Mouse (Mus musculus): Measurements from ENCODE around the gene Kctd19. TPM values are rescaled to one million over a fixed set of nuclear protein-coding genes. Genes with fewer than 3 reads are reported as not detected.

Gene Kctd19
- polyA plus RNA-seq, 1 experiment from 2014 or later, result not detected

DNA sequence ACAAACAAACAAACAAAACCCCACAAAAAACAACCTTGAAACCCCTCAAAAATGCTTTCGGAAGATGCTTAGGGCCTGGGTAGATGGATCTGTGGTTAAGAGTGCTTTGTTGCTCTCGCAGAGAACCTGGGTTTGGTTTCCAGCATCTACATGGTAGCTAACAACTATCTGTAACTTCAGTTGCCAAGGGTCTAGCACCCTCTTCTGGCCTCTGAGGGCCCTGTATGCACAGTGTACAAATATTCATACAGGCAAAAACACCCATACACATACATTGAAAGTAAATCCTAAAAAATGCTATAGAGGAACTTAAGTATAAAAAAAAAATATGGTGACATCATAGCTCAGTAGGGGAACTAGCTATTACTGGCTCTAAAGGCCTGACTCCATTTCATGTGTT, 29.2 kb downstream of the Kctd19 start:
- Histone ChIP-seq H3K4me2 (ENCODE audit: low read depth, low read length) (no peak overlapping the region), H3K27ac (ENCODE audit: low read length) (no peak overlapping the region), H3K9ac (ENCODE audit: low read depth, low read length) (no peak overlapping the region), H3K4me3 (ENCODE audit: low read depth, low read length) (no peak overlapping the region), H3K36me3 (ENCODE audit: control insufficient read depth, insufficient read depth) (no peaks in the 10 kb centered on the region), H3K9me3 (replicated peaks; ENCODE audit: control insufficient read depth, low read length) (no peaks in the 10 kb centered on the region), H3K27me3 (ENCODE audit: control insufficient read depth, insufficient read depth, low read depth, low read length) (no peaks in the 10 kb centered on the region), H3K4me1 (ENCODE audit: control insufficient read depth, low read depth, low read length) (no peaks in the 10 kb centered on the region)
- no peak for ATAC-seq (ENCODE audit: low read depth)
- WGBS (ENCODE audit: insufficient replicate concordance), result 78% methylated on average over 2 of the region's 2 CpGs

GRCm38 (mm10) chr8:105380308-105380707, 33.0 kb downstream of the Kctd19 start:
- H3K9me3 ChIP-seq (replicated peaks; ENCODE audit: control insufficient read depth, low read length), result no peaks in the 10 kb centered on the region
- no peak for ATAC-seq (ENCODE audit: low read depth)
- H3K9ac ChIP-seq (ENCODE audit: low read depth, low read length), result no peak overlapping the region
- no peaks in the 10 kb centered on the region for H3K4me1 ChIP-seq (ENCODE audit: control insufficient read depth, low read depth, low read length)
- no peak overlapping the region for H3K4me3 ChIP-seq (ENCODE audit: low read depth, low read length)
- WGBS (ENCODE audit: insufficient replicate concordance), result 76% methylated on average over 12 of the region's 12 CpGs
- no peaks in the 10 kb centered on the region for H3K36me3 ChIP-seq (ENCODE audit: control insufficient read depth, insufficient read depth)
- no peaks in the 10 kb centered on the region for H3K27me3 ChIP-seq (ENCODE audit: control insufficient read depth, insufficient read depth, low read depth, low read length)
- H3K4me2 ChIP-seq (ENCODE audit: low read depth, low read length), result no peak overlapping the region
- H3K27ac ChIP-seq (ENCODE audit: low read length), result no peak overlapping the region

GRCm38 (mm10) chr8:105378673-105379072, 34.6 kb downstream of the Kctd19 start:
- no peak overlapping the region for H3K27ac ChIP-seq (ENCODE audit: low read length)
- H3K9ac ChIP-seq (ENCODE audit: low read depth, low read length), result no peak overlapping the region
- H3K4me3 ChIP-seq (ENCODE audit: low read depth, low read length), result no peak overlapping the region
- WGBS (ENCODE audit: insufficient replicate concordance), result 65% methylated on average over 19 of the region's 19 CpGs
- ATAC-seq (ENCODE audit: low read depth), result no peak
- H3K4me2 ChIP-seq (ENCODE audit: low read depth, low read length), result no peak overlapping the region
- no peaks in the 10 kb centered on the region for H3K36me3 ChIP-seq (ENCODE audit: control insufficient read depth, insufficient read depth)
- no peaks in the 10 kb centered on the region for H3K9me3 ChIP-seq (replicated peaks; ENCODE audit: control insufficient read depth, low read length)
- H3K4me1 ChIP-seq (ENCODE audit: control insufficient read depth, low read depth, low read length), result no peaks in the 10 kb centered on the region
- no peaks in the 10 kb centered on the region for H3K27me3 ChIP-seq (ENCODE audit: control insufficient read depth, insufficient read depth, low read depth, low read length)

DNA sequence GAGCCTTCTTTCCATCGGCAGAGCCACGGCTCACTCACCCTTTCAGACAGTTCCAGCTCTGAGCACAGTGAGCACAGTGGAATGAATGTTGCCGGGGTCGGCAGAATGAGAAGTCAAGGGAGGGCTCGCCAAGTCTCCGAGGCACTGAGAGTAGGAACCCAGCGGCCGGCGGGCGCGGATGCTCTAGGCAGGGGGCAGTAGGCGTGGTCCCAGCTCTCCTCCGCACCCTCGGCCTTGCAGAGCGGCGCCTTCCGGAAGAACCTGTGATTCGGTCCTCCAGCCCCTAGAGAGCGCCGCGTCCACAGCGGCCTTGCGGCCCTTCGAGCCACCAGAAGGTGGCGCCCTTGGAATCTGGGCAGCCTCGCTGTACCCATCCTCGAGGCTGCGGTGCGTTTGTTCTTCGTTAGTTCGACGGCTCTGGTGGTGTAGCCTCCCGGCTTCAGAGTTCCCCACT, 38.8 kb downstream of the Kctd19 start:
- peak; percentile 37; the same call in 1 of the 2 replicates for ATAC-seq (ENCODE audit: low read depth)
- H3K4me3 ChIP-seq (ENCODE audit: low read depth, low read length), result no peak overlapping the region

GRCm38 (mm10) chr8:105373032-105373431, 40.3 kb downstream of the Kctd19 start, which contains the start of gene Plekhg4:
Gene Plekhg4, plus strand, starts transcription at chr8:105373274.
- Histone ChIP-seq H3K27ac (ENCODE audit: low read length) (no peak within 1 kb of the TSS), H3K4me1 (ENCODE audit: control insufficient read depth, low read depth, low read length) (no peaks in the 10 kb centered on the region), H3K9ac (ENCODE audit: low read depth, low read length) (no peak within 1 kb of the TSS), H3K27me3 (ENCODE audit: control insufficient read depth, insufficient read depth, low read depth, low read length) (no peaks in the 10 kb centered on the region), H3K4me3 (ENCODE audit: low read depth, low read length) (no peak within 1 kb of the TSS), H3K4me2 (ENCODE audit: low read depth, low read length) (no peak within 1 kb of the TSS), H3K9me3 (replicated peaks; ENCODE audit: control insufficient read depth, low read length) (no peaks in the 10 kb centered on the region), H3K36me3 (ENCODE audit: control insufficient read depth, insufficient read depth) (no peaks in the 10 kb centered on the region)
- no peak for ATAC-seq (ENCODE audit: low read depth)
- WGBS (ENCODE audit: insufficient replicate concordance), result 43% methylated on average over 2 of the region's 2 CpGs

More for the DNA sequence above, 38.8 kb downstream of the Kctd19 start:
- no peak overlapping the region for H3K9ac ChIP-seq (ENCODE audit: low read depth, low read length)
- H3K9me3 ChIP-seq (replicated peaks; ENCODE audit: control insufficient read depth, low read length), result no peaks in the 10 kb centered on the region
- no peaks in the 10 kb centered on the region for H3K36me3 ChIP-seq (ENCODE audit: control insufficient read depth, insufficient read depth)
- no peaks in the 10 kb centered on the region for H3K4me1 ChIP-seq (ENCODE audit: control insufficient read depth, low read depth, low read length)
- H3K4me2 ChIP-seq (ENCODE audit: low read depth, low read length), result no peak overlapping the region; the same call in 1 of the 2 replicates
- 25% methylated on average over 33 of the region's 33 CpGs for WGBS (ENCODE audit: insufficient replicate concordance)
- no peak overlapping the region for H3K27ac ChIP-seq (ENCODE audit: low read length)
- no peaks in the 10 kb centered on the region for H3K27me3 ChIP-seq (ENCODE audit: control insufficient read depth, insufficient read depth, low read depth, low read length)

GRCm38 (mm10) chr8:105372473-105372872, 40.8 kb downstream of the Kctd19 start:
- Histone ChIP-seq H3K9me3 (replicated peaks; ENCODE audit: control insufficient read depth, low read length) (no peaks in the 10 kb centered on the region), H3K36me3 (ENCODE audit: control insufficient read depth, insufficient read depth) (no peaks in the 10 kb centered on the region), H3K4me1 (ENCODE audit: control insufficient read depth, low read depth, low read length) (no peaks in the 10 kb centered on the region), H3K9ac (ENCODE audit: low read depth, low read length) (no peak overlapping the region), H3K4me2 (ENCODE audit: low read depth, low read length) (no peak overlapping the region), H3K27ac (ENCODE audit: low read length) (no peak overlapping the region), H3K27me3 (ENCODE audit: control insufficient read depth, insufficient read depth, low read depth, low read length) (no peaks in the 10 kb centered on the region), H3K4me3 (ENCODE audit: low read depth, low read length) (no peak overlapping the region)
- ATAC-seq (ENCODE audit: low read depth), result no peak
- 66% methylated on average over 9 of the region's 9 CpGs for WGBS (ENCODE audit: insufficient replicate concordance)

- Histone ChIP-seq H3K27ac (ENCODE audit: low read length) (no peak overlapping the region), H3K27me3 (ENCODE audit: control insufficient read depth, insufficient read depth, low read depth, low read length) (no peaks in the 10 kb centered on the region), H3K4me2 (ENCODE audit: low read depth, low read length) (no peak overlapping the region), H3K36me3 (ENCODE audit: control insufficient read depth, insufficient read depth) (no peaks in the 10 kb centered on the region), H3K9me3 (replicated peaks; ENCODE audit: control insufficient read depth, low read length) (no peaks in the 10 kb centered on the region), H3K4me3 (ENCODE audit: low read depth, low read length) (no peak overlapping the region), H3K9ac (ENCODE audit: low read depth, low read length) (no peak overlapping the region), H3K4me1 (ENCODE audit: control insufficient read depth, low read depth, low read length) (no peaks in the 10 kb centered on the region)
- WGBS (ENCODE audit: insufficient replicate concordance), result 43% methylated on average over 2 of the region's 2 CpGs
- ATAC-seq (ENCODE audit: low read depth), result no peak
Measured at GRCm38 (mm10) chr8:105367107-105367506, 46.2 kb downstream of the Kctd19 start.

DNA sequence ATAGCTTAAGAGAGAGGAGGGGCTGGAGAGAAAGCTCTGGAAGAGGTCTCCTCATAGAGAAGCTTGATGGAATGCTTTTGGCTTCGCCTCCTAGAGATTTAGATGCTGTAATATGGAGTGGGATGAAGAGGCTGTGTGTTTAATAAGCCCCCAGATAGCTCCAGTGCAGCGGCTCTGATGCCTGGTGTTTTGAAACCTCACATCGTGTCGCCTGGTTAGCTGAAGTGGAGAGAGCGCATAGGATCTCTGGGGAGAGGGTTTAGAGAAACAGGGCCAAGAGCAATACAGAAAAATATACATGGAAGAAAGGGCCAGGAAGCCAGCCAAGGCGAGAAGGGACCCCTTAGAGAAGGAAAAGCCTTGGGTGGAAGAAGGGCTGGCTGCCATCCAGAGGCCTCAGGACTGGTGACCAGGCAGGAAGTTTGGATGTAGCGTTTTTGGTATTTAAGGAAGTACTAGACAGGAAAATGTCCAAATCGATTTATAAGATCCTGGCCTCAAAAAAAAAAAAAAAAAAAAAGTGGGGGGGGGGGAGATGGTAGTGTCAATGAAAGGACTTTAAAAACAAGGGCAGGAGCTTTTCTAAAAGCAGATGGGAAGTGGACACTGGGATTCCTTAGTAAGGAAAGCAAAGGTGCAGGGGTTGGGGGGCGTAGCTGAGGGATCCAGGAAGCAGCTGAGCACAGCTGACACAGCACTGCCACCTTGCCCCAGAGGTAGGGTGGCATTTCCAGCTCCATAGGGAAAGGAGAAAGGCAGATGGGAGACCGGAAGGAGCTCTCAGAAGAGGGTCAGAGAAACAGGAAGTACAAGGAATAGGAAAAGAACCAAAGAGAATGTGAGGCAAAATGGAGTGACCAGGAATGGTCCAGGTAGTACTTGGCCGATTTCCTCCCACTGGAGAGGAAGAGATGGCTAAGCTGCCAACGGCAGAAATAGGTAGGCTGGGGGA, 51.3 kb downstream of the Kctd19 start:
- WGBS (ENCODE audit: insufficient replicate concordance), result 48% methylated on average over 12 of the region's 12 CpGs
- H3K9me3 ChIP-seq (replicated peaks; ENCODE audit: control insufficient read depth, low read length), result no peaks in the 10 kb centered on the region
- no peak overlapping the region for H3K4me2 ChIP-seq (ENCODE audit: low read depth, low read length)
- no peaks in the 10 kb centered on the region for H3K27me3 ChIP-seq (ENCODE audit: control insufficient read depth, insufficient read depth, low read depth, low read length)
- H3K9ac ChIP-seq (ENCODE audit: low read depth, low read length), result no peak overlapping the region
- H3K4me1 ChIP-seq (ENCODE audit: control insufficient read depth, low read depth, low read length), result no peaks in the 10 kb centered on the region
- ATAC-seq (ENCODE audit: low read depth), result no peak
- H3K4me3 ChIP-seq (ENCODE audit: low read depth, low read length), result no peak overlapping the region
- H3K27ac ChIP-seq (ENCODE audit: low read length), result no peak overlapping the region
- no peaks in the 10 kb centered on the region for H3K36me3 ChIP-seq (ENCODE audit: control insufficient read depth, insufficient read depth)

DNA sequence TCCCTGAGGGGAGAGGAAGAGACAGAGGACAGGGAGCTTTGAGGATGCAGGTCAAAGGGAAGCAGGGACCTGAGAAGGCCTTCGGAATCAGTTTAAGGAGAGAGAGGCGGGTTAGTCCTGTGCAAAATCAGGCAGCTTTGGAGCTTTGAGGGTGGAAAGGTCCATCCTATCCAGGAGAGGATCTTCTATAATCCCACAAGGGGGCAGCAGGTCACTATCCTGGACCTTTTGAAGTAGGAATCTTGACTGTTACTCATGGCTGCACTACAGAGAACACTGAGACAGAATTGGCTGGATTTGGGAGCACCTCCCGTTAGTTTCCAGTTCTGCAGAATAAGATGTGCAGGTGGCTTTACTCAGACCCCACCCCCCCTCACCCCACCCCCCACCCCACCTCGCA, 53.7 kb downstream of the Kctd19 start:
- 46% methylated on average over 4 of the region's 4 CpGs for WGBS (ENCODE audit: insufficient replicate concordance)
- no peaks in the 10 kb centered on the region for H3K27me3 ChIP-seq (ENCODE audit: control insufficient read depth, insufficient read depth, low read depth, low read length)
- H3K4me1 ChIP-seq (ENCODE audit: control insufficient read depth, low read depth, low read length), result no peaks in the 10 kb centered on the region
- no peaks in the 10 kb centered on the region for H3K36me3 ChIP-seq (ENCODE audit: control insufficient read depth, insufficient read depth)
- ATAC-seq (ENCODE audit: low read depth), result no peak
- no peaks in the 10 kb centered on the region for H3K9me3 ChIP-seq (replicated peaks; ENCODE audit: control insufficient read depth, low read length)
- no peak overlapping the region for H3K9ac ChIP-seq (ENCODE audit: low read depth, low read length)
- H3K27ac ChIP-seq (ENCODE audit: low read length), result no peak overlapping the region
- H3K4me3 ChIP-seq (ENCODE audit: low read depth, low read length), result no peak overlapping the region
- H3K4me2 ChIP-seq (ENCODE audit: low read depth, low read length), result no peak overlapping the region

All from liver, embryonic 16.5 days (tissue).